Mouse (Mus musculus) lung, postnatal 10 days (tissue): Measurements from ENCODE around the gene Ehd3.
"Not testable (repeated sequence)": the region's sequence is repeated elsewhere in the genome, so short reads cannot be mapped to it uniquely, and the experiment has no call there.

Experiments used
- DNase-seq: peaks from one replicate; pipeline ENCODE4 v3.0.0; 2021

Ehd3 gene

DNA sequence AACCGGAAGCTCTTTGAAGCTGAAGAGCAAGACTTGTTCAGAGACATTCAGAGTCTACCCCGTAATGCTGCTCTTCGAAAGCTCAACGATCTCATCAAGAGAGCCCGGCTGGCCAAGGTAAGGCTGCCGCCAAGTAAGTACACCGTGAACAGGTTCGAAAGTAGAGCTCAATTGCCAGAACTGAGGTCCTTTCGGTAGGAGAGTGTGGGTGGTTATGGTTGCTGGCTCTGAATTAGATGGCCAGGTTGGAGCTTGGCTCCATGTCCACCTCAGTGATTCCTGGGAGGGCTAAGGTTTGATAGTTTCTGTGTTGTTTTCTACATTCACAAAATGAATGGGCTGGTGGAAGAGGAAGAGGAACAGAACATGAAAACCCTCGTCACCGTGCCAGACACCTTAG, 23.5 kb downstream of the Ehd3 start:
- no peak for DNase-seq

DNA sequence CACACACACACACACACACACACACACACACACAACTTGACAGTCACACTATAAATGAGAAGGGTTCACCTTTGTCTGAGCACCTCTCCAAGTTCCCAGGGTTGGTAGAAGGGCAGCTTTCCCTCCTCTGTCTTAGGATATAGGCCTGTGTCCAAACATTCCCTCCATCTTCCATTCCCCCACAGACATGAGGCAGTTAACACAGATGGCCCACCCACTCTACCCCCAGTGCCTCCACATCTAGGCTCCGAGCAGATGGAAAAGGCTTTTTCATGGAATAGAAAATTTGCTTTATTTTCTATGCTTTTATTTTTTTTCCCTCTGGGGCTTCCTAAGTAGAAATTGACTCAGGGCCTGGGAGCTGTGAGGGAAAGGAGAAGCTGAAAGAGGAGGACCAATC, 26.6 kb downstream of the Ehd3 start:
- DNase-seq: no peak

GRCm38 (mm10) chr17:73831427-73831826, 27.5 kb downstream of the Ehd3 start:
- DNase-seq: no peak

DNA sequence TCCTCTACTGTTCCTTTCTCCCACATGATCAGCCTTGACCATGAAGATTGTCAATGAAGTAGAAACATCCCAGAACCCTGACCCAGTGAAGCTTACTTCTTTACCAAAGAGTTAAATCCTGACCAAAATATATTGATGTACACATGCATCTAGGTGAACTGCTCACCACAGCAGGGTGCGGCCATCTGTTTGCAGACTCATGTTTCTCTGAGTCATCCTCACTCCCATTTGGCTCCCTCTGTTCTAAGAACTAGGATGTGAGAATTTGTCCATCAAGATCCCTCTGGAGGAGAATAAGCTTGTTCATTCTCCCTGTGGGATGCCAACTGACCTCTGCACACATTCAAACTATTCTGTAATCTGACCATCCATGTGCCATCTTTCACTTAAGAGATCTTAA, 29.0 kb downstream of the Ehd3 start:
- DNase-seq: no peak

DNA sequence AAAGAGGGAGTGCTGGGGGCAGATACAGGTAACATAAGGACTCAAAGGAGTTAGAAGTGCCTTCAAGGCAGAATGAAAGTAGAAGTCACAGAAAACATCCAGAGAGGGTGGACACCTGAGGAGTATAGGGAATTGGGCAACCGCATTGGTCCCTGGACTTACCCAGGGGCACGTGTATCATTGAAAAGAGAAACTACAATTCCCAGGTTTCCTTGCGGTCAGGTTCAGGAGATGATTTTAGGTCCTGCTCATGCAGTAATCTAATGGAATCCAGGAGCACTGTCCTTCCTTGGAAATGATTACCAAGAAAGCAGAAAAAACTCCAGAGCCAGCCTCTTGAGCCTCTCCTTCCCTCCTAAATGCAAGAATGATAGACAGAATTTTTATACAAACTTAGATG, 29.5 kb downstream of the Ehd3 start:
- no peak for DNase-seq

- DNase-seq: peak; percentile 41
Measured at GRCm38 (mm10) chr17:73836601-73837000, 32.7 kb downstream of the Ehd3 start.

- no peak for DNase-seq
Measured at GRCm38 (mm10) chr17:73837244-73837643, 33.3 kb downstream of the Ehd3 start.

DNA sequence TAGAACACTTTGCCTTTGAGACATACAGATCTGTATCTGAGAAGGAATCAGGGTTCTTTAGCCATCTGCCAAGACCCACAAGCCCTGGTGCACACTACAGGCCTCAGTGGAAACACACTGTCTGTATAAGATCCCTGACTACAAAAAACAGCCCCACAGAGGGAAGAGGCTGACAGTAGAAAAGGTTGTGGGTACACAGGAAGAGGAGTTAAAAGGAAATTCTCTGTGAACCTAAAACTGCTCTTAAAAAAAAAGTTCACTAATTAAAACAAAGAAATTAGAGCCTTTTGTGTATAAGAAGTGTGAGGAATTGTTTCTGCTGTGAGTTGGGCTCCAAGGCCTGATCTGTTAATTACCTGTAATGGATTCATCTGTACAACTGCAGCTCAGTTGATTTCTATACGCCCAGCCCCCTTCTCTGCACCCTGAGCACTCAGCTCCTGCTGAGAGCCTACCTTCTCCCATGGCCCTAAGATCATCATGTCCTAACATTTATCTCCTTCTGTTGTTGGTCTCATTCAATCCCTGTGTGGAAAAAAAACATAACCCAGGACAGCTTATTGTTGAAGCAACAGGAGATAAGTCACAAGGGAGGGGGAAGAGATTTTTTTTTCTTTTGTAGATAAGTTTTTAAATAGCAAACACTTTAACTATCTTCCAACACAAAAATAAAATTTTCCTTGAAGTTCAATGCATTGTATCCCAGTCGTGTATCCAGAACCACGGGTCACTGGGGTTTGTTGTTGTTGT, 35.3 kb downstream of the Ehd3 start:
- DNase-seq: no peak

DNA sequence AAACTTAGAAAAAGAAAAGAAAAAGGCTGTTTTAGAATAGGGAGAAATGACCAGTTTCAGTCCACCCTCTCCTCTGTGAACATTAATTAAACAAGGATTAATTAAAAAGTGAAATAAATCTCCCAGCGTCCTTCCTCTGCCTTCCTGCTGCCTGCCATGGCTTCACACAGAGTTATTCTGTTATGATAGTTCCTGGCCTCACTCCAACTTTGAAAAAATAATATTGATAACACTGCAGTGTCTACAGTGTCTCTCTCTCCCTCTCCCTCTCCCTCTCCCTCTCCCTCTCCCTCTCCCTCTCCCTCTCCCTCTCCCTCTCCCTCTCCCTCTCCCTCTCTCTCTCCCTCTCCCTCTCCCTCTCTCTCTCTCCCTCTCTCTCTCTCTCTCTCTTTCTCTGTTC, 35.9 kb downstream of the Ehd3 start:
- not testable (repeated sequence) for DNase-seq

DNA sequence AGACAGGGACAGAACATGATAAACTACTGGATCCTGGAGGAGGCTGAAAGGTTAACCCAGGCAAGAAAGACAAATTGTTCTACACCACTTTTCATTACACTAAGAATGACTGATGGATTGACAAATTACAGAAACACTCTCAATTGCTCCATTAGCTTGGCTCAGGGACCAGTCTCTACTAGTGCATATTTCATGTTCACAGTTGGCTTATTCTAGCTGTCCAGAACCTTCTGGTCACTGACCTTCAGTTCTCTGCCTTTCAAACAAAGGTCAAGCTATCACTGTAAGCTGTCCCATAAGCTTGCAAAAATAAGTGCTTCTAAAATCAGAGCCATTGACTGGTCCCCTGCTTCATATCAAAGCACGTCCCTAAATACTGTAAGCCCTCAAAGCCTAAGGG, 39.0 kb downstream of the Ehd3 start:
- DNase-seq: no peak

DNA sequence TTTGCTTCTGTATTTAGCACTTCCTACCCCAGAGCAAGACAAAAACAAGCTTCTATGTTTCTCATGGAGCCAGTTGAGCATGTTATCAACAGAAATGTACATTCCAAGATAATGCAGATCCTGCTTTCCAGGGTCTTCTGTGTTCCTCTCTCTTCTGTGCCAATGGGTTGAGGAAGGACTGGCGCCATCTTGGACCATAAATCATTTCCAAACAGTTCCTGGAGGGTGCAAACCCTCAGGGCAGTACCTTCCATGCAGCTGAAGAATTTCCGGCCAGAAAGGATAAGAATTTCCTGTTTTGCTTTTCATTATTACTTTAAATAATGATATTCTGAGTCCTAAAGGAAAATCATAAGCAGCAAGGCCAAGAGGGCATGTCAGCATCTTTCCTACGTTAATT, 41.7 kb downstream of the Ehd3 start:
- DNase-seq: no peak

GRCm38 (mm10) chr17:73847399-73847798, 43.5 kb downstream of the Ehd3 start:
- no peak for DNase-seq

DNA sequence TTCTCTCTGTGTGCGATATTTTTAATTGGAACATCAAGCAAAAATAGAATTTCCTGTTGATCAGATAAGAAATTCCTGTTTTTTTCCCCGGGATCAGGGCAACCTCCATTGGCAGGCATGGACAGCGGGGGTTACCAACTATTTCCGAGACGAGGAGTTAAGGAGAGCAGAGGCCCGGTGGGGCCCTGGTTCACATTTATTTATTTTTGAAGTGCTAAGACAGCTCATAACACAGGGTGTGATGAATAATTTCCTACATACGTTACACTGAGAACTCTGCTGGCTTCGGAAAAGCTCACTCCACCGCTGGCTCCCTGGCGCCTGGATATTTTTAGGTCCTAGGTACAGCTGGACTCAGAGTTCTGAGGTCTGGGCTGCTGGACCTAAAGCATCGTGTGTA, 49.1 kb downstream of the Ehd3 start:
- no peak for DNase-seq

DNA sequence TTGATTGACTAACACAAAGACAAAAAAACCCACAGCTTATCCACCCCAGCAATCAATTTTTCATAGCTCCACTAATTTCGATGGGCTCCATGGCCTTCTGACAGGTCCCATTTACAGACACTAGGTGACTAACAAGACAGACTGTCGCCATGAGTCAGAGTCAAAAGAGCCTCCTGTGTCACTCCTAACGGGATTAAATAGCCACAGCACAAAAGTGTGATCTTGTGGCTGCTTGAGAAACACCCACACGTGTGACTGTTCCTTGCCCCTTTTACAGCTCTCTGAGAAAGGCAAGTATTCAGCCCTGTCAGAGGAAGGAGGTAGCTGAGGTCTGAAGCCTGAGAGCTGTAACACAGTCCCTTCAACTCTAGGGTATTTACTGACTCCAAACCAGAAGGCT, 49.8 kb downstream of the Ehd3 start:
- no peak for DNase-seq

- DNase-seq: no peak
Measured at GRCm38 (mm10) chr17:73869008-73869685, 65.2 kb downstream of the Ehd3 start.

DNA sequence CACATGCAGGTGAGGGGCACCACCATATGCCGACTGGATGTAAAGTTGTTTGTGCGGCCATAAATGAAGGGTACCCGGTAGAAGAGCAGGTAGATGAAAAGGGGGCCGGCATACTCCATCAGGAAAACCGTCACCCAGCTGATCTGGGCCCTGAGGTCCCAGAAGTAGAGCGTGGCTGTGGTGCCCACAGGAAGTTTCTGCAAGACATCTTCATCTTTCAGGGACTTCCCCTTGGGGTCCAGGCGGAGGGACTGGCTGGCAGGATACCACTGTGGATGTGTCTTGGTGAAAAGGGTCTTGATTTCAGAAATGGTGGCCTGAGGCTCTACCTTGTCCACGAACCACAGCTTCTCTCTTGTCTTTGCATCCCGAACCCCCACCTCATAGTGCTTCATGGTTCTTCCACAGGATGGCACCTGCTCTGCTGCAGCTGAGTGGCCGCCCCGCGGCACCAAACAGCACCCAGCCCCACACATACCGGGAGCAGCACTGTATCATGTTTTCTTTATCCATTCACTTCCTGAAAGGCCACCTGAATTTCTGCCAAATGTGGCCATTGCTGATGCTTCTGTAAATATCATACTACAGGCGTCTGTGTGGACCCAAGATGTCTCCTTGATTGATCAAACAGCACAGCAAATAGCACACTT, 67.1 kb downstream of the Ehd3 start:
- DNase-seq: no peak

GRCm38 (mm10) chr17:73875268-73875667, 71.3 kb downstream of the Ehd3 start:
- no peak for DNase-seq

DNA sequence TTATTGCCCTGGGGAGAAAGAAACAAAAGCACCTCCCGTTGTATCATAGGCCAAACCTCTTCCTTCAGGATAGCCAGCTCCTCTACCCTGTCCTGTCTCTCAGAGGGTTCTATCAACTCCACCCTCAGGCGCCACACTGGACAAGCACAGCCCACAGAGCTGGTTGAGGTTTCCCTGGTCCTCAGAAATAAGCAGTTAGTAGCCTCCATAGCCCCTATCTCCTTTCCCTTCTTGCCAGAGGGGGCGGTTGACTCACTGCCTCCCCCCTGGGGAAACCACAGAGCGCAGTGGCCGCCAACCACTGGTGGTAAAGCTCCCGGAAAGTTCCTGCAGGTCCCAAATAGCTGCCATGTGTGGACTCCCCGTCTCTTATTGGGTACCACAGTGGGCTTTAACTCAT, 71.7 kb downstream of the Ehd3 start:
- DNase-seq: no peak

DNA sequence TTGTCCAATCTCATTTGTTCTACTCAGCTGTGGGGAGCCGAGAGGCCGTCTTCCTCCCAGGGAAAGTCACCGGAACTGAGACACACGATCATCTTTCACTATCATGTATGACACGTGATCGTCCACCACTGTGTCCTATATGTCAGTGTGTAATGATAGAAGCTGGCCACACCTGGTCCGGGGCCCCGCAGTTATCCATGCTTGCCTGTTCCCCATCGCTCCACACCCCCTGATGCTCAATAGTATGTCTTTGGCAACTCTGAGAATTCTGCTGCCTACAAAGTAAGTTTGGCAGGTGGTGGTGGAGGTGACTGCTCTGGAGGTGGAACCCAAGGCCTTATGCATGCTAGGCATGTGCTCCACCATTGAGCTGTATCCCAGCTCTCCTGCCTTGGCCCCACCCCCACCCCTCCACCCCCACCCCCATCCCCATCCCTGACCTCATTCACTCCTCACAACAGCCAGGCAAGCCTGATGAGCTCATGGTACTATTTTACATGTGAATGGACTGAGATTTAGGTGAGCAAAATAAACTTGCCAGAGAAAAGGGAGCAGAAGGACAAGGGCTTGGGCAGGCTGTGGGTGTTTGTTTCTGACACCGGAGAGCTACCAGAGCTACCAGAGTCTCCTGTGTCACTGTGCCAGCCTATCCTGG, 75.5 kb downstream of the Ehd3 start:
- no peak for DNase-seq

DNA sequence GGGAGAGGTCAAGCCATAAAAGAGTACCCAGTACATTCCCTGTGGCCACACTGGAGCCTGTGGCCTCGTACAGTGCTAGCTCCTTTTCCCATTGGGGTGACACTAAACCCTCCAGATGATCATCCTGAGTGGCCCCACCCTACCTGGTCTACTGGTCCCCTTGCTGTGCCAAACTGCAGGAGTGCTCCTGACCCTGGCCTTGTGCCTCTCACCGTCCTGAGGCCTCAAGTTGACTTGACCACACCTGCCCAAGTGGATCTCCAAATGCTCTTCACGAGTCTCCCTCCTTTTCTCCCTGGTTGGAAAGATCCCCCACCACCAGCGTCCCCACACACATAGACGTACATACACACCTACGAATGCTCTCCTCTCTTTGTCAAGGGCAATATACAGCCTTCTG, 76.4 kb downstream of the Ehd3 start:
- no peak for DNase-seq

DNA sequence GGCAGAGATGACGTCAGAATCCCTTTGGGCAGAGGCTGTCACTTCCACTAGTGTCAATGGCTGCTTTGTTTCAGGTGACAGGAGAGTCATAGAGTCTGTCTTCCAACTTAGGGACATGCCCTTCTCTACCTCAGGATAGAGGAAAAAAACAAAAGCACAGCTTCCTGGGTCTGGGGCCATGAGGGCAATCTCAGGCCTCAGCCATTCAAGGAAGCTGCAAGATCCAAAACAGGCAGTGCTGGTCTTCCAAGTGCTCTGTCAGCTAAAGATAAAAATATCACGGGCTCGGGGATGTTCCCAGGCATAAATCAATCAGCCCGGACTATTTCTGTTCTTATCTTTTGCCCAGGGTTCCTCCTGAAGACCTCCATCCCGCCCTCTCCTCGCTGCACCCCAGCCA, 77.4 kb downstream of the Ehd3 start:
- no peak for DNase-seq
